Mouse (Mus musculus) kidney, postnatal 0 days (tissue): ENCODE results near the gene Mecom. TPM values are rescaled to one million over a fixed set of nuclear protein-coding genes. Genes with fewer than 3 reads are reported as not detected.

ENCODE experiments used
- ATAC-seq: fragments of 200-750 bp; cut with Nextera tagmentation; replicated peaks from 2 replicates; pipeline ENCODE4 v1.8.0; 2017; ENCODE audit warnings: low read depth, moderate number of reproducible peaks, moderate TSS enrichment, moderate library complexity; ENCODE audit not compliant: low FRiP score
- DNase-seq: peaks from one replicate; pipeline ENCODE4 v3.0.0-alpha.2; 2016; ENCODE audit warnings: low spot score
- H3K27ac ChIP-seq: fragments of 300-500 bp; sonication (generic); 2 replicates; pipeline ENCODE4 v1.5.1; 2014; ENCODE audit warnings: mild to moderate bottlenecking
- H3K27me3 ChIP-seq: fragments of 300-500 bp; sonication (generic); 2 replicates; pipeline ENCODE4 v1.6.1; 2014; ENCODE audit warnings: low read length, mixed read lengths; ENCODE audit not compliant: insufficient read depth
- H3K36me3 ChIP-seq: fragments of 300-500 bp; sonication (generic); 2 replicates; pipeline ENCODE4 v1.6.1; 2014; ENCODE audit warnings: low read length, mixed read lengths; ENCODE audit not compliant: insufficient read depth
- H3K4me1 ChIP-seq: fragments of 300-500 bp; sonication (generic); replicated peaks from 2 replicates; pipeline ENCODE4 v1.6.1; 2014; ENCODE audit warnings: antibody characterized with exemption, low read length, mixed read lengths; ENCODE audit not compliant: insufficient read depth
- H3K4me2 ChIP-seq: fragments of 300-500 bp; sonication (generic); 2 replicates; pipeline ENCODE4 v1.6.1; 2014; ENCODE audit warnings: mild to moderate bottlenecking, low read length, moderate library complexity, mixed read lengths
- H3K4me3 ChIP-seq: fragments of 300-500 bp; sonication (generic); replicated peaks from 2 replicates; pipeline ENCODE4 v1.5.1; 2014; ENCODE audit warnings: low read depth, low read length
- H3K9ac ChIP-seq: fragments of 300-500 bp; sonication (generic); 2 replicates; pipeline ENCODE4 v1.6.1; 2014; ENCODE audit warnings: low read depth, low read length
- H3K9me3 ChIP-seq: fragments of 300-500 bp; sonication (generic); replicated peaks from 2 replicates; pipeline ENCODE4 v1.6.1; 2016; ENCODE audit warnings: low read length, inconsistent platforms, mixed read lengths
- CTCF ChIP-seq: IDR thresholded peaks from 2 replicates; pipeline ENCODE4 v1.5.1; 2016; ENCODE audit warnings: antibody characterized with exemption, low read depth, mild to moderate bottlenecking, moderate library complexity
- WGBS: fragments of 180-500 bp; shearing (Covaris S2); extraction: QIAGEN DNeasy Blood & Tissue Kit; methylation state at CpG from one replicate; pipeline ENCODE4 v1.1.7; 2014; 5-methylcytosine and 5-hydroxymethylcytosine counted together
- polyA plus RNA-seq: library from polyadenylated mRNA; unstranded; fragments of >200 nt; fragmentation: Nextera tagmentation; extraction: Ambion mirVana; gene quantifications from 2 replicates; pipeline ENCODE4 v1.2.1, GENCODE M21; 2015

The Mecom gene
- polyA plus RNA-seq, 1 experiment from 2014 or later, result 54.7 TPM

DNA sequence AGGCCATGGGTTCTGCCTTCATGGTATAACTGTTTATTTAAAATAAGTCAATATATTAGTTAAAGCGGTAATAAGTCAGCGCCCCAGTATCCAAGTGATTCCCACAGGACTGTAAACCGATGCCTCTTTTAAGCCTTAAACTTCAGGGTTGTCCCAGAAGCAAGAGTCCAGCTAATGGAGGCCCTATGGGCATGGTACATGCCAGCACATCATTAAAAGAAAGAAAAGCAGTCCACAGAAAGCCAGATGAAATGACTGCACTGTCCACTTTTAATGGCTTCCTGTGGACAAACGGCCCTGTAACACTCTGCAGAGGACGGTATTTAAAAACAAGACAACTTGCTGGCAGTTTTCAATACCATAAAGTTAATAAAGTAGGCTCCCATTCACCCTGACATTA lies 531.0 kb downstream of the Mecom start:
- Histone ChIP-seq H3K27ac (no peak overlapping the region; the same call in 1 of the 2 replicates), H3K36me3 (no peaks in the 10 kb centered on the region), H3K9me3 (no peaks in the 10 kb centered on the region), H3K4me1 (peaks cover 6% of the 10 kb centered on the region; the same call in 1 of the 2 replicates), H3K27me3 (no peaks in the 10 kb centered on the region), H3K4me2 (no peak overlapping the region), H3K9ac (no peak overlapping the region), H3K4me3 (no peak overlapping the region)
- ATAC-seq (no peak), DNase-seq (no peak)
- no peak for TF ChIP-seq CTCF
- 64% methylated on average over 5 of the region's 5 CpGs for WGBS

DNA sequence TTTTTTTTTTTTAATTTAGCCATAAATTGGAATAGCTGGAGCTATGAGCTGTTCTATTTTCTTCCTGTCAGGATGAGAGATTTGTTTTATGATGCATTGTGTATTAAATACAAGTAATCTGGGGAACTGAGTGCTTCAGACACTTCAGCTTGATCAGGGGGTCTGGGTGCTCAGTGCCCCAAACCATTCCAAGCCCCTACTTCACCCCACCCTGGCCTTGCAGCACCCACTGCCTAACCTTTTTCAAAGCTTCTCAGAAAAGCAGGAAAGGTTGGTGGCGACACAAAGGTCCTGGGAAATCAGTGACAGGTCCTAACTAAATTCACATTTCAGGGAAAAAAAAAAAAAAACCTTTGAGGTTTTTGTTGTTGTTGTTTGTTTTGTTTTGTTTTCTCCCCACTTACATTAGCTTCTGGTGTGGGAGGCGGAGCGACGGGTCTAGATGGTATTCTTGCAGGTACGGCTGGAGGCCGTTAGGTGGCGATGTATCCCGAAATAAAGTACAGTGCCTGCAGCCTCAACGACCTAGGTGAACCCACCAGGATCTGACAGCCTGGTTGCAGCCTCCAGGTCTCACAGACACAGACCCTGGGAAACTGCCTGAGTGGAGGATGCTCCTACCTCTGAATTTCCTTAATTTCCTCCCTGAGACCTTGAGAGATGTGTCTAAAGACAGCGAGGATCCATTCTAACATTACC lies 532.7 kb downstream of the Mecom start:
- Histone ChIP-seq H3K4me2 (no peak overlapping the region; the same call in 1 of the 2 replicates), H3K9me3 (no peaks in the 10 kb centered on the region), H3K27me3 (no peaks in the 10 kb centered on the region), H3K4me1 (peaks cover 6% of the 10 kb centered on the region; the same call in 1 of the 2 replicates), H3K27ac (no peak overlapping the region), H3K36me3 (no peaks in the 10 kb centered on the region), H3K9ac (no peak overlapping the region), H3K4me3 (no peak overlapping the region)
- peak; percentile 81 for TF ChIP-seq CTCF
- WGBS, result 7% methylated on average over 10 of the region's 10 CpGs
- DNase-seq (peak; percentile 92), ATAC-seq (peak; percentile 60)

DNA sequence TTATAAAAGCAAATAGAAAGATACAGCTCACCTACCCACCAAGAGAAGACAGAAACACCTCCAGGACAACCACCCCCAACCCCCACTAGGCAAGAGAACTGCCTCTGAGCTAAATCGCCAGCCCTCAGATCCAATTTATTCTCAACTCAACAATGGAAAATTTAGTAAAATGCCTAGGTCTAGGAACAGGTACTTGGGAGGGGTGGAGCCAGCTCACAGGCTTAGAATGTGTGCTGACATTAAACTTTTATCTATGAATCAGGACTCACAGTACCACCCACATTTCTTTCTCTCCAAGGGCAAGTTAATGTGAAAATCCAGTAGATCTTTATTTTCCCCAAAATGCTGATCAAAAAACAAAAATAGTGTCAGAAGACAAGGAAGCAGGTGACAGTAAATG lies 533.5 kb downstream of the Mecom start:
- 48% methylated on average over 1 of the region's 1 CpGs for WGBS
- DNase-seq, result no peak
- Histone ChIP-seq H3K4me2 (no peak overlapping the region), H3K27ac (no peak overlapping the region), H3K9ac (no peak overlapping the region), H3K27me3 (no peaks in the 10 kb centered on the region), H3K4me1 (peaks cover 6% of the 10 kb centered on the region; the same call in 1 of the 2 replicates), H3K36me3 (no peaks in the 10 kb centered on the region), H3K4me3 (no peak overlapping the region), H3K9me3 (no peaks in the 10 kb centered on the region)
- TF ChIP-seq CTCF, result no peak
- ATAC-seq, result no peak

DNA sequence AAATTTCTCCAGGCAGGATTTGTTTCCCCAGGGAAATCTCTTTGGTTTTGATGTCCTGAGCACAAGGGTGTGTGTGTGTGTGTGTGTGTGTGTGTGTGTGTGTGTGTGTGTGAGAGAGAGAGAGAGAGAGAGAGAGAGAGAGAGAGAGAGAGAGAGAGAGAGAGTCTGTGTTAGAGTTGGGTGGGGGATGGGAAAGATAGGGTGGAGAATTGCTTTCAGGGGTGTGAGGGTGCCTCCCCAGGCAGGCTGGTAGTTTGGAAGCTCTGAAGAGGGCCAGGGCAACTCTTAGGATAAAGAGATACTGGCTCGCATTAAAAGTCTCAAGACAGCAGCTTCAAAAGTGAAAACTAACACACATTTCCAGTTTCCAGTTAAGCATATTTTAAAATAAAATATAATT lies 534.4 kb downstream of the Mecom start:
- 53% methylated on average over 1 of the region's 1 CpGs for WGBS
- Histone ChIP-seq H3K4me1 (peaks cover 6% of the 10 kb centered on the region; the same call in 1 of the 2 replicates), H3K27me3 (no peaks in the 10 kb centered on the region), H3K9ac (peak overlapping the region; percentile 86; the same call in 1 of the 2 replicates), H3K27ac (peak overlapping the region; percentile 92), H3K9me3 (no peaks in the 10 kb centered on the region), H3K4me3 (peak overlapping the region; percentile 64), H3K4me2 (peak overlapping the region; percentile 73), H3K36me3 (no peaks in the 10 kb centered on the region)
- TF ChIP-seq CTCF, result no peak
- DNase-seq (no peak), ATAC-seq (no peak)

DNA sequence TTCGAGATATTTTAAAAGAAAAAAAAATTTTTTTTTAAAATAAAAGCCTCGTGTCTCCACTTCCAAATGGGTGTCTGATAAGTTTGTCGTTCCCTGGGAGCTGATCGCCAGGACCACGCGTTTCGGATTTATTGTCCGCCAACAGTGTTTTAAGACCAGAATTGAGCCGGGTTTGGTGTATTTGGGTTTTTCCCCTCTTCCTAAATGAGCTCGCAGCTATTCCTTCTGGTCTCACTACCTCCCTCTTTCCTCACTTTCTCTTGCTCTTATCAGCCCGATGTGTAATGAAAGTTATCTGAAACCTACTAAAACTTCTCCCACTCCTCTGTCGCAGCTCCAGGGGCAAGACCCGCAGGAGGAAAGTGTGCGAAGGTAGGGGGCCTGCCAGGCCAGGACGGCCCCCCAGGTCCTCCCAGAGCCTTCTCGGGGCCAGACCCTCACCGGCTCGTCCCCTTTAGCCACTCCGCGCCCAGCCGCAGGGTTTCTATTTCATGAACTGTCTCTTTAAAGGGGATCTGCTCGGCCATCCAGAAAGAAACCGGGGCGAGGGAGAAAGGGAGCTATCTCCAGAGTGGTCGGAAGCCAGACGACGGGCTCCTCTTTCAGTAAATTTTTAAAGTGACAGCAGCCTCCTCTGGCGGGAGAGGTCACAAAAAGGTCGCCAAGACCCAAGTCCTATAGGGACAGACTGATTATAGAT lies 535.0 kb downstream of the Mecom start:
- Histone ChIP-seq H3K27ac (peak overlapping the region; percentile 92), H3K27me3 (no peaks in the 10 kb centered on the region), H3K4me2 (peak overlapping the region; percentile 73), H3K9me3 (no peaks in the 10 kb centered on the region), H3K36me3 (no peaks in the 10 kb centered on the region), H3K4me3 (peak overlapping the region; percentile 64), H3K4me1 (peaks cover 4% of the 10 kb centered on the region; the same call in 1 of the 2 replicates), H3K9ac (peak overlapping the region; percentile 86)
- DNase-seq, result peak; percentile 91
- peak; percentile 30; the same call in 1 of the 2 replicates for ATAC-seq
- WGBS, result under 1% methylated on average over 29 of the region's 29 CpGs
- no peak for TF ChIP-seq CTCF

DNA sequence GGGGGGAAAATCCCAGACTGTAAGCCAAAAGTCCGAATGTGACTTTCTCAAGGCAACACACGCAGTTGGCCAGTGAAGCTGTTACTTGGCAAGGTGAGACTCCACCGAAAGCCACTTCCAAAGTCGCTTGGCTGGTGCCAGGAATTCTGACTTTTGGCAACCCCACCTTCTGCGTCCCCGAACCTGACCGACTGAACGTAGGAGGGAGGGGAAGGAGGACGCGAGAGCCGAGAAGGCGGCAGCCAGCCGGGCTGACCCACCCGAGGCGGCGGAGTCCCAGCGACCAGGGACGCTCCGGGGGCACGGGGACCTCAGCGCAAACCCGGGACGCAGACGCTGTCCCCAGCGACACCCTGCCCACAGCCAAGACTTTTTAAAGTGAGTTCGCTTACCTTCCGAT lies 535.7 kb downstream of the Mecom start:
- H3K4me3 ChIP-seq, result peak overlapping the region; percentile 64
- peak overlapping the region; percentile 73 for H3K4me2 ChIP-seq
- no peaks in the 10 kb centered on the region for H3K36me3 ChIP-seq
- no peaks in the 10 kb centered on the region for H3K9me3 ChIP-seq
- ATAC-seq (no peak), DNase-seq (no peak)
- no peaks in the 10 kb centered on the region for H3K4me1 ChIP-seq
- no peak for TF ChIP-seq CTCF
- peak overlapping the region; percentile 92 for H3K27ac ChIP-seq
- WGBS, result 0% methylated on average over 27 of the region's 27 CpGs
- H3K27me3 ChIP-seq, result no peaks in the 10 kb centered on the region
- H3K9ac ChIP-seq, result peak overlapping the region; percentile 86
